Mouse (Mus musculus) ovary, postnatal 36 days (tissue): ENCODE results near the gene Cfap126.
"Not testable (repeated sequence)": the region's sequence is repeated elsewhere in the genome, so short reads cannot be mapped to it uniquely, and the experiment has no call there.

ENCODE experiments used
- DNase-seq: peaks from one replicate; pipeline ENCODE4 v3.0.0; 2022; ENCODE audit warnings: low spot score, mixed read lengths

The Cfap126 gene

DNA sequence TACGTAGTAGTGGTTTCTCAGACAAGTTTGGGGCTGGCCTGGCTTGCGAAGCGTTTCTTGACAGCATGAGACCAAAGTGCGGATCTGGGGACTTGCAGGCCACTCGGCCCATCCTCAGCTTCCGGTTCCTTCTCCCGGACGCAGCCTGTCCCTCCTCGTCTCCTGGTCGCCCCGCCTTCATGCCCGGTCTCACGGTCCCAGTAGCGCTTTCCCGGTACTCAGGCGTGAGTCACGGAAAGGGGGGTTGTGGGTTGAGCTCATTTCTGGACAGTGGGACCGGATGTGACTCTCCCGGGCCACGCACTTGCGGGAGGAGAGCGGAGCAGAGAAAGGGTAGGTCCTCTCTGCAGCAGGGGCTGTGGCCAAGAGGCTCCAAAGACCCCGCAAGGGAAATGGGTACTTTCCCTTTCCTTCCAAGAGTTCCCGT is at the start of gene Cfap126:
Gene Cfap126, plus strand, starts transcription at position 46 of the 427 bp plus-strand sequence.
- DNase-seq, result peak; percentile 82

DNA sequence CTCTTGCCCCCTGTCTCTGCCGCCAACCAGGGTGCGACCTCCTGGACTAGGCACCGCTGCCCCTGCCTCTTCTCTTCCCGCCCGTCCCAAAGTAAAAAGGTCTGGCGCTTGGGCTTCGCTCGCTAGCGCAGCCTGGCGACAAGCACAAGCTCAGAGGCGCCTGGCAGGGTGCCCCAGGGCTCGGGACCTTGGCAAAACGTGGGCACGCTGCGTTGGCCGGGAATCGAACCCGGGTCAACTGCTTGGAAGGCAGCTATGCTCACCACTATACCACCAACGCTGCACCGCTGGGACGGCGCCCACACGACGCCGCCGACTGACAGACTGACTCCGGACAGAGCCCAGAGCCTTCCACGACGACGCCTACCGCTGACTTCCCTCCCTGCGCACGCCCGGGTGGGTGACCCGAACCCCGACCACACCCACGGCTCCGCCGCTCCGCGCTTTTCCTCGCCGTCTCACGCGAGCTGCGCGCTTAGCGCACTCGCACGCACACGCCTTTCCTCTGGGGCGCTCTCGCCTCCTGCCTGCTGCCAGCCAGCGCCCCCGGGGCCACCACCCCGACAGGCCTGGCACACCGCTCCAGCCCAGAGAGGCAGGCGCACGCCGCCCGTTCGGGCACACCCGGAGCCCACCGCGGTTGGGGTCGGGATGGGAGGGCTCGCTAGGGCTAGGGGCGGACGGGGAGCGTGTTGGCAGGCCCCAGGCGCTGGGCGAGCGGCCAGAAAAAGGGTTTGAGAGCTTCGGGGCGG is 49.1 kb upstream of the Cfap126 start, which contains the start of gene Fcgr3:
Gene Fcgr3, minus strand, starts transcription at position 445 of the 752 bp plus-strand sequence.
- DNase-seq, result peak; percentile 89

DNA sequence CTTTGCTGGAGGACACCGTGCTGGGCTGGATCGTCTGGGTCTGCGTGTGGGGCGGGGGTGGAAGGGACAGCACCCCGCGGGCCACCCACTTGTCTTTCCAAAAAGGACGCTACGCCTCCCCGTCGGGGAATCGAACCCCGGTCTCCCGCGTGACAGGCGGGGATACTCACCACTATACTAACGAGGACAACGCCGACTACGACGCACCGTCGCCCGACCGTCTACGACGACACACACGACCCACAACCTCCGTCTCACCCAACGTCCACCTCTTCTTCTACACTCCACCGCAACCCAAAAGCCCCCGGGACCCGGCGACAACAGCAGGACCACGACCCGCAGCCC is 48.5 kb upstream of the Cfap126 start:
- DNase-seq, result peak; percentile 51

DNA sequence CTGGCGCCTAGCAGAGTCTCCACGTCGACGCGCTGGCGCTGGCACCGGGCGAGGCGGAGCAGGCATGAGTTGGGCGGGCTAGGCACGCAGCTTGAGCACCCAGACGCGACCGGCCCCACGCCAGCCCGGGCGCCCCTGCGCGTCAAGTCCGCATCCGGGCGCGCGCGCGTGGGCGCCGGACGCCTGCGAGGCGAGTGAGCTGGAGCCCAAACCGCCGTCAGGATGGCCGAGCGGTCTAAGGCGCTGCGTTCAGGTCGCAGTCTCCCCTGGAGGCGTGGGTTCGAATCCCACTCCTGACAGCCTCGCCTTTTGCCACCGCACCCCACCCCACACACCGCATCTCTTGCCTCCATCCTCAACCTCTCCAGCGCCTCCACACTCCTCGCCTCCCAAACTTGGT is 48.0 kb upstream of the Cfap126 start:
- peak; percentile 53 for DNase-seq

DNA sequence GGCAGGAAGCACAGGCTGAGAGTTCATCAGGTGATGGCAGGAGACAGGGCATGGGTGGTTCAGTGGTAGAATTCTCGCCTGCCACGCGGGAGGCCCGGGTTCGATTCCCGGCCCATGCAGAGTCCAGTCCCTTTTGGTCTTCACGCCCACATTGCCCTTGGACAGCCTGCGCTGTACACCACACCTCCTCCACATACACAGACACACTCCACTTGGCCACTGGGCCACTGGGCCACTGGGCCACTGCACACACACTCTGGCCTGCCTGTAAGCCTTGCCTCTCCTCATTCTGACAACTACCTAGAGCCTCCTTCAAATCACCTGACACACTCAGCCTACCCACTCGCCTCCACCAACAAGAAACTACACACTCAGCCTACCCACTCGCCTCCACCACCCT is 47.1 kb upstream of the Cfap126 start:
- not testable (repeated sequence) for DNase-seq

DNA sequence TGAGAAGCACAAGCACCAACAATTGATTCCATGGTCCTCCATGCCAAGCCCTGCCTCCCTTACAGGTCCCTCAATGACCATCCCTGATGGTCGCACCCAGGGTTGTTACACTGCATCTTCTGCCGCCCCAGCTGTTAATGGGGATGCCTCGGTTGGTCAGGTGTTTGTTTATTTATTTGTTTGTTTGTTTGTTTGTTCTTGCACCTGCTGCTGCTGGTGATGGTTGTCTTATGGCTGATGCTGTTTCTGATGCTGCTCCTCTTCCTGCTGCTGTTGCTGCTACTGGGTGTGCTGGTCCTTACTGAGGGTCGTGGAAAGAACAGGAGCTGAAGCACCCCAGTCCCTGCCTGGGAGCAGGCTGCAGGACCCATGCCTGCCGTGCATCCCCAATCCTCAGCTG is 45.8 kb upstream of the Cfap126 start:
- DNase-seq, result not testable (repeated sequence)

DNA sequence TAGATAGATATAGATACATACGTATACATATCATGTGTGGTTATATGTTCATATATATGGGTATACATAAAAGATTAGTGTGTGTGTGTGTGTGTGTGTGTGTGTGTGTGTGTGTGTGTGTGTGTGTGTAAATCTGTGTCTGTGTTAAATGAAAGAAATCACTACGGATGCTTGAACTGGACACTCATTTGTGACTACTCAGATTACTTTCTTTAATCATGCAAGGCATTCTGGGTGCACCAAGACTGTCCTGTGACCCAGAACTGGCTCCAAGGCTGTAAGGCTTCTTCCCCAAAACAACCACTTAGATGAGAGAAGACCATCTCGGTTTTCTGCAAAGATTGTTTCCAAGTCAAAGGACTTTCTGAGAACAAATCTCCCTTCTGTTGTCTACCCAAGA is 44.2 kb upstream of the Cfap126 start:
- not testable (repeated sequence) for DNase-seq

DNA sequence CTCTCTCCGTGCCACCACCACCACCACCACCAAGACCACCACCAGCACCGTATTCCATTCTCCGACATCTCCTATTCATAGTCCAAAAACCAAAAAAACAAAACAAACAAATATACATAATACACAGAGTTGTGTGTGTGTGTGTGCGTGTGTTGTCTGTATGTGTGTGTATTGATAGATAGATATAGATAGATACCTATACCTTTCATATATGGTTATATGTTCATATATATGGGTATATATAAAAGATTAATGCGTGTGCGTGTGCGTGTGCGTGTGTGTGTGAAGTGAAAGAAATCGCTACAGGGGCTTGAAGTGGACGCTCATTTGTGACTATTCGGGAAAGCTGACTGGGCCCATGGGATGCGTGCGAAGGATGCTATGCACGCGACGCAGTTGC is 42.8 kb upstream of the Cfap126 start:
- DNase-seq, result not testable (repeated sequence)

DNA sequence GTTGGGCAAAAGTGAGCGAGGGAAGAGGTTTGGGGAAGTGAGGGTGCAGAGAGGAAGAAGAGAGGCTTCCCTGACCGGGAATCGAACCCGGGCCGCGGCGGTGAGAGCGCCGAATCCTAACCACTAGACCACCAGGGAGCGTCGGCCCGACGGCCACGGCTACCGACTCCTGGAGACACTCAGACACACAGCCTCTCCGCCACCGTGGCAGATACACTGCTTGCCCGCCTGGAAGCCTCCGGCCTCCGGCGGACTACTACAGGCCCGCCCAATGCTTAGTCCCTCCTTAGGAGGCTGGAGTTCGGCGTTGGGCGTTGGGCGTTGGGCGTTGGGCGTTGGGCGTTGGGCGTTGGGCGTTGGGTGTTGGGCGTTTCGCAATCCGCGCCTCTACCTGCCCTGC is 42.0 kb upstream of the Cfap126 start:
- not testable (repeated sequence) for DNase-seq

DNA sequence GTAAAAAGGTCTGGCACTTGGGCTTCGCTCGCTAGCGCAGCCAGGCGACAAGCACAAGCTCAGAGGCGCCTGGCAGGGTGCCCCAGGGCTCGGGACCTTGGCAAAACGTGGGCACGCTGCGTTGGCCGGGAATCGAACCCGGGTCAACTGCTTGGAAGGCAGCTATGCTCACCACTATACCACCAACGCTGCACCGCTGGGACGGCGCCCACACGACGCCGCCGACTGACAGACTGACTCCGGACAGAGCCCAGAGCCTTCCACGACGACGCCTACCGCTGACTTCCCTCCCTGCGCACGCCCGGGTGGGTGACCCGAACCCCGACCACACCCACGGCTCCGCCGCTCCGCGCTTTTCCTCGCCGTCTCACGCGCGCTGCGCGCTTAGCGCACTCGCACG is 41.5 kb upstream of the Cfap126 start:
- not testable (repeated sequence) for DNase-seq

DNA sequence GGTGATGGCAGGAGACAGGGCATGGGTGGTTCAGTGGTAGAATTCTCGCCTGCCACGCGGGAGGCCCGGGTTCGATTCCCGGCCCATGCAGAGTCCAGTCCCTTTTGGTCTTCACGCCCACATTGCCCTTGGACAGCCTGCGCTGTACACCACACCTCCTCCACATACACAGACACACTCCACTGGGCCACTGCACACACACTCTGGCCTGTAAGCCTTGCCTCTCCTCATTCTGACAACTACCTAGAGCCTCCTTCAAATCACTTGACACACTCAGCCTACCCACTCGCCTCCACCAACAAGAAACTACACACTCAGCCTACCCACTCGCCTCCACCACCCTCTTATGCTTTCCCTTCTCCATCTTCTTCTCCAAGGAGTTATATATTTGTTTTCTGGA is 39.4 kb upstream of the Cfap126 start:
- not testable (repeated sequence) for DNase-seq

DNA sequence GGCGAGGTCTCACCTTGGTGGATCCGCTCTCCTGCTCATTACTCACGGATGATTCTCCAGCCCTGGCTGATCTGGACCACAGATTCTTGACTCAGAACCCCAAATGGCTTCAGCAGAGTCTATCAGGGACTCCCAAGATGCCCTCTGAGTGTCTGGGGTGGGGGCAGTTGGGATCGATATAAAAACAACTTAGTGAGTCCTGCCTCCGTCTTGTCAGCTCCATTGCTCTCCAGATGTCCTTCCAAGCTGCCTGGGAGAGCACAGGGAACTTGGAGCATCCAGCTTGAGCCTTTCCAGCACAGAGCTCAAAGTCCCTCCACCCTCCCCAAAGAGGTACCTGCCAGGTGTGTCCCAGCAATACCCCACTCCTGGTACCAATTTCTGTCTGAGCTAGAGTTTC is 37.5 kb upstream of the Cfap126 start:
- not testable (repeated sequence) for DNase-seq

DNA sequence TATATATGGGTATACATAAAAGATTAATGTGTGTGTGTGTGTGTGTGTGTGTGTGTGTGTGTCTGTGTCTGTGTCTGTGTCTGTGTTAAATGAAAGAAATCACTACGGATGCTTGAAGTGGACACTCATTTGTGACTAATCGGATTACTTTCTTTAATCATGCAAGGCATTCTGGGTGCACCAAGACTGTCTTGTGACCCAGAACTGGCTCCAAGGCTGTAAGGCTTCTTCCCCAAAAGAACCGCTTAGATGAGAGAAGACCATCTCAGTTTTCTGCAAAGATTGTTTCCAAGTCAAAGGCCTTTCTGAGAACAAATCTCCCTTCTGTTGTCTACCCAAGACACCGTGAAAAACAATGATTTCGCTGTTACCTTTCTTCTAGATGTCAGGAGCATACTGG is 36.5 kb upstream of the Cfap126 start:
- not testable (repeated sequence) for DNase-seq

DNA sequence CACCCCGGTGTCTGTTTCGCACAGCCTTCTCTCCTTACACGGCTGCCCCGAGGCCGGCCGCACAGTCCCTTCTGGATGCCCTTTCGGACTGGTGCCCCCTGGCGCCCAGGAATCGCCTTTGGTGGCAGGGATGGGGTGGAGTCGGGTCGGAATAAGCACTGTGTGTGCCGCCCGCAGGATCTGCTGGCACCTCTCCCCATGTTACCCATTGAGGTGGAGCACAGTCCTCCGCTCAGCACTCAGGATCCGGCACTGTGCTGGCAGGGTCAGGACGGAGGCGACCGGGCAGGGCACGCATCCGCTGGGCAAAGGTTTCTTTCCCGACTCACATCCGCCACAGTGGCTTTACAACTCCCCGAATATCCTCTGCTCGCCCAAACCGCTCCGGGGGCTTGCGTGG is 35.8 kb upstream of the Cfap126 start:
- peak; percentile 57 for DNase-seq

DNA sequence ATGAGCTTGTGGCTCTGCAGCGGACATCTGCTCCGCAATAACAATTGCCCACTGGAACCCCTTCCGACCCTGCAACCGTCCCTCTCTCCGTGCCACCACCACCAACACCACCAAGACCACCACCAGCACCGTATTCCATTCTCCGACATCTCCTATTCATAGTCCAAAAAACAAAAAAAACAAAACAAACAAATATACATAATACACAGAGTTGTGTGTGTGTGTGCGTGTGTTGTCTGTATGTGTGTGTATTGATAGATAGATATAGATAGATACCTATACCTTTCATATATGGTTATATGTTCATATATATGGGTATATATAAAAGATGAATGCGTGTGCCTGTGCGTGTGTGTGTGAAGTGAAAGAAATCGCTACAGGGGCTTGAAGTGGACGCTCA is 35.3 kb upstream of the Cfap126 start:
- not testable (repeated sequence) for DNase-seq

DNA sequence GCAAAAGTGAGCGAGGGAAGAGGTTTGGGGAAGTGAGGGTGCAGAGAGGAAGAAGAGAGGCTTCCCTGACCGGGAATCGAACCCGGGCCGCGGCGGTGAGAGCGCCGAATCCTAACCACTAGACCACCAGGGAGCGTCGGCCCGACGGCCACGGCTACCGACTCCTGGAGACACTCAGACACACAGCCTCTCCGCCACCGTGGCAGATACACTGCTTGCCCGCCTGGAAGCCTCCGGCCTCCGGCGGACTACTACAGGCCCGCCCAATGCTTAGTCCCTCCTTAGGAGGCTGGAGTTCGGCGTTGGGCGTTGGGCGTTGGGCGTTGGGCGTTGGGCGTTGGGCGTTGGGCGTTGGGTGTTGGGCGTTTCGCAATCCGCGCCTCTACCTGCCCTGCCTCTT is 34.4 kb upstream of the Cfap126 start:
- DNase-seq, result not testable (repeated sequence)

DNA sequence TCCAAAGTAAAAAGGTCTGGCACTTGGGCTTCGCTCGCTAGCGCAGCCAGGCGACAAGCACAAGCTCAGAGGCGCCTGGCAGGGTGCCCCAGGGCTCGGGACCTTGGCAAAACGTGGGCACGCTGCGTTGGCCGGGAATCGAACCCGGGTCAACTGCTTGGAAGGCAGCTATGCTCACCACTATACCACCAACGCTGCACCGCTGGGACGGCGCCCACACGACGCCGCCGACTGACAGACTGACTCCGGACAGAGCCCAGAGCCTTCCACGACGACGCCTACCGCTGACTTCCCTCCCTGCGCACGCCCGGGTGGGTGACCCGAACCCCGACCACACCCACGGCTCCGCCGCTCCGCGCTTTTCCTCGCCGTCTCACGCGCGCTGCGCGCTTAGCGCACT is 33.9 kb upstream of the Cfap126 start:
- DNase-seq, result not testable (repeated sequence)

DNA sequence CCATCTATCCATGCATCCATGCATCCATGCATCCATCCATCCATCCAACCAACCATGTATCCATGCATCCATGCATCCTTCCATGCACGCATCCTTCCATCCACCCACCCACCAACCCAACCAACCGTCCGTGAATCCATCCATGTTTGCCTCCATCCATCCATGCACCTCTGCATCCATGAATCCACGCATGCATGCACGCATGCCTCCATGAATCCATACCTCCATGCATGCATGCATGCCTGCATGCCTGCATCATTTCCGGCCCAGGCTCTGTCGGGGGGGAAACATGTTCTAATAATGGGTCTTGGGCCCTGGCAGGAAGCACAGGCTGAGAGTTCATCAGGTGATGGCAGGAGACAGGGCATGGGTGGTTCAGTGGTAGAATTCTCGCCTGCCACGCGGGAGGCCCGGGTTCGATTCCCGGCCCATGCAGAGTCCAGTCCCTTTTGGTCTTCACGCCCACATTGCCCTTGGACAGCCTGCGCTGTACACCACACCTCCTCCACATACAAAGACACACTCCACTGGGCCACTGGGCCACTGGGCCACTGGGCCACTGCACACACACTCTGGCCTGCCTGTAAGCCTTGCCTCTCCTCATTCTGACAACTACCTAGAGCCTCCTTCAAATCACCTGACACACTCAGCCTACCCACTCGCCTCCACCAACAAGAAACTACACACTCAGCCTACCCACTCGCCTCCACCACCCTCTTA is 32.0 kb upstream of the Cfap126 start:
- not testable (repeated sequence) for DNase-seq

DNA sequence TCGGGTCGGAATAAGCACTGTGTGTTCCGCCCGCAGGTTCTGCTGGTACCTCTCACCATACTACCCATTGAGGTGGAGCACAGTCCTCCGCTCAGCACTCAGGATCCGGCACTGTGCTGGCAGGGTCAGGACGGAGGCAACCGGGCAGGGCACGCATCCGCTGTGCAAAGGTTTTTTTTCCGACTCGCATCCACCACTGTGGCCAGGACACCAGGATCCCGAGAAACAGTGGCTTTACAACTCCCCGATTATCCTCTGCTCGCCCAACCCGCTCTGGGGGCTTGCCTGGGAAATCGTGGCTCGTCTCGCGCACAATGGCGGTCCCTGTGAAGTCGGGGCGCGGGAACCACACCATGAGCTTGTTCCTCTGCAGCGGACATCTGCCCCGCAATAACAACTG is 28.0 kb upstream of the Cfap126 start:
- DNase-seq, result no peak

DNA sequence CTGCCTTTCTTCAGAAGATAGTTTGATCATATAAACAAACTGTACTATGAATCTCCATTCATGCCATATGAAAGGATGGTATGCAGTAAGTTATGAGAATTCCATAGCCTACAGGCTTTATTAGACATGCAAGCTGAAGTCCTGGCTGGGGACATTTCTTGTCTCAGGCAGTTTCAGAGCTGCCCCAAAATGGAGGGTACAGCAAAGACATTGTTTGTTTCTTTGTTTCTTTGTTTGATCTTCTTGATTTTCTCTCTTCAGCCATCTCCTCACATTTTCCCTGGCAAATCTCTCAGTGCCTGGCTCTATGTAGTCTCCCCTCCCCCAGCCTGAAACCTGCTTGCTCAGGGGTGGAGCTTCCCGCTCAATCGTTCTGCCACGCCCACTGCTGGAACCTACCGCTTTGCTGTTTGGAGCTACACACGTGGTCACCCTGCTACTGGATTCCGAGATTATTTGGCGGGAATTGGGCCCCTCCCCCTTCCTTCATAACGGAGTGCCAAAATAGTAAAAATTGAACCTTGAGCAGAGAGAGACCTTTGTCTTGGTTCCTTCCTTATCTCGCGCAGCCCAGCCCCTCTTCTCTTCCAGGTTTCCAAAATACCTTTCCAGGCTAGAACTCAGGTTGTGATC is 25.4 kb upstream of the Cfap126 start:
- not testable (repeated sequence) for DNase-seq

DNA sequence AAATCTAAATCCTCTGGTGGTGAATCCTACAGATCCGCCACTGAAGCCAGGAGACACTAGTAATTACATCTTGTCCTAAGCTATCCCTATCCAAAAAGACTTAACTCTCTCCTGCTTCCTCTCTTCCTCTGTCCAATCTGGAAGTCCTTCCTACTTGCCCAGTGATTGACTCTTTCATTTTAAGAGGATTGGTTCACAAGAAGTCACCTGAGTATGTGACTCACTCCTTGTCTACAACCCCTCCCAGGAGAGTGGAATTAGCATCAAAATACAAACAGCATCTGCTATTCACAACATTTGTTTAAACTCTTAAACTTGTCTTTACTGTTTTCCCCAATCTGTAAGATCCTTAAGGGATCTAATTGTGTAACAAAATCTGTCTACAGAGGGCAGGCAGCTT is 23.8 kb upstream of the Cfap126 start:
- DNase-seq, result no peak

DNA sequence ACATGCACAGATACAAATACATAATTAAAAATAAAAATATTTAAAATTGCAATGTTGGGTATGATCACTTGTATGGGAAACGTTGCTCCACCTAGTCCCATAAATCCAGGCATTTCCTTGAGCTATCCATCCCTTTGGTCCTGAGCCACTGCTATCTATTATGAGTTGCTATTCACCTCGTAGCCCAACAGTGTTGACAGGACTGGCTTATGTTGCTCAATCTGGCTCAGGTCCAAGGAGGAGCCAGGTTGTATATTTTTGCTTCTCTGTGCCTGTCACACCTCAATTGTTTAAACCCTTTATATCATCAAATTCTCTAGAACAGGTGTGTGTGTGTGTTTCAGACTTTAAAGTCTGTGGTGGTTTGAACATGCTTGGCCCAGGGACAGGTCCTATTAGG is 23.0 kb upstream of the Cfap126 start:
- DNase-seq, result no peak

DNA sequence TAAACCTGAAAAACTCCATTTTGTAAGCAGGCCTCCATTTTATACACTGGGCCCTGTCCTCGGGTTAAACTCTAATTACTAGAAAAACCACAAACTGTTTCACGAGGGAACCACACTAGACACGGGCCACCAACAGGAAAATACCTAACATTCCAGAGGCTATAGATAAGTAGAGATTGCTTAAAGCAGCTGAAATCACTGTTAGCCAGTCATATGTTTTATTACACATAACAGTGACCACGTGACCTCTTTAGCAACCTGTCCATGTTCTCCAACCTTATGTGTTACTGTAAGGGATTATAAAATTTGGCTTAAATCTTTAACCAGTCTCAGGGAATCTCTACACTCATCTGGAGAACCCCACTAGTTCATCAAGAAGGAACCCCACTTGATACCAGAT is 19.3 kb upstream of the Cfap126 start:
- no peak for DNase-seq
